ENCODE assay signal across 28 mouse cellular contexts in the genomic region with DNA sequence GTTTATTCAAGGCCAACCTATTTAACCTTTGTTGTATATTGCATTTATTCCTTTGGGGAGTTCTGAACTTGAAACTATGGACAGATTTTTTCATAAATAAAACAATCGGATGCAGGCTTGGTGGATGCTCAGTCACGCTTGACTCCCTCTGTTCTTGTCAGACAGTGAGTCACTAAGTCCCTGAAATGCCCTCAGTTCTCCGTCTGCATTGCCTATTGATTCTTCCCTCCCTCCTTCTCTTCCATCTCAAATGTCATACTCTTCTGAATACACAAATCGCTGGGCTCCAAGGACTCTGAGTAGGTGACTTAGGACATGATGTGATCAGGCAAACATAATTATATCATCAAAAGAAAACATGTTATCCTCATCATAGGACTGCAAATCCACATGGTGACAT.
A peak's percentile ranks its signal among the peaks of the same experiment; 100 is the strongest.
DNase-seq lines count a peak whose midpoint lies in the region; ATAC-seq and TF ChIP-seq lines count a peak whose summit lies in the region.
"Had no signal": no experiment of that assay in that cellular context is flagged by ENCODE, and none has a peak within 500 bp of the region (broad histone marks: within the 10 kb centered on the region; RNA-seq: fewer than 3 reads in every experiment).

No protein-coding gene starts in this region.

- DNase-seq in hindbrain, postnatal 0 days (ENCODE audit: low spot score): no peak
- DNase-seq in lung, postnatal 0 days (ENCODE audit: low spot score): no peak
- DNase-seq in MN1 (ENCODE audit: low spot score): peak; percentile 23
- DNase-seq in Muller cell, postnatal 12 days (ENCODE audit: inconsistent ontology term): peak; percentile 9
- no peak for DNase-seq in adrenal gland, adult 18-20 months (ENCODE audit: low spot score in 2 of 2)
- DNase-seq: adrenal gland, adult 2 months; adrenal gland, postnatal 14 days; cerebellum, adult 2 months; cerebellum, adult 9-11 months; cerebellum, postnatal 25 days; forebrain, postnatal 0 days; gastrocnemius, adult 2 months; gastrocnemius, postnatal 14 days; heart, adult 11 months; heart, postnatal 10 days; heart, postnatal 36 days had no signal

- no peak overlapping the region for H3K4me2 ChIP-seq in hindbrain, embryonic 15.5 days
- H3K4me2 ChIP-seq in hindbrain, postnatal 0 days (ENCODE audit: low read depth, low read length): no peak overlapping the region
- no peak overlapping the region for H3K4me2 ChIP-seq in lung, embryonic 16.5 days (ENCODE audit: low read depth, low read length)
- no peak overlapping the region for H3K4me2 ChIP-seq in lung, postnatal 0 days (replicated peaks; ENCODE audit: low read depth, low read length)
- no peak overlapping the region for H3K4me2 ChIP-seq in heart, embryonic 12.5 days
- H3K4me2 ChIP-seq: embryonic facial prominence, embryonic 12.5 days; embryonic facial prominence, embryonic 15.5 days; heart, embryonic 11.5 days; heart, embryonic 15.5 days; hindbrain, embryonic 14.5 days; intestine, embryonic 15.5 days had no signal

- 52% methylated on average over 4 of the region's 4 CpGs for WGBS in hindbrain, embryonic 15.5 days
- WGBS in hindbrain, postnatal 0 days: 57% methylated on average over 4 of the region's 4 CpGs
- 59% methylated on average over 4 of the region's 4 CpGs for WGBS in lung, embryonic 16.5 days
- 58% methylated on average over 4 of the region's 4 CpGs for WGBS in lung, postnatal 0 days
- 82% methylated on average over 4 of the region's 4 CpGs for WGBS in heart, embryonic 12.5 days

- TF ChIP-seq CTCF in hindbrain, postnatal 0 days (IDR thresholded peaks at IDR 0.05; ENCODE audit: low read depth): no peak
- no peak for TF ChIP-seq CTCF in lung, postnatal 0 days (IDR thresholded peaks at IDR 0.05)

- no peak overlapping the region for H3K4me3 ChIP-seq in hindbrain, embryonic 15.5 days
- H3K4me3 ChIP-seq in hindbrain, postnatal 0 days (ENCODE audit: low read length): no peak overlapping the region
- no peak overlapping the region for H3K4me3 ChIP-seq in lung, embryonic 16.5 days (ENCODE audit: low read length)
- H3K4me3 ChIP-seq in lung, postnatal 0 days (ENCODE audit: low read depth, low read length): no peak overlapping the region
- H3K4me3 ChIP-seq in heart, embryonic 12.5 days: no peak overlapping the region
- H3K4me3 ChIP-seq: embryonic facial prominence, embryonic 12.5 days; embryonic facial prominence, embryonic 15.5 days; gastrocnemius, adult 2 months; heart, embryonic 15.5 days; intestine, embryonic 15.5 days had no signal

- H3K4me1 ChIP-seq in hindbrain, embryonic 15.5 days (replicated peaks): no peaks in the 10 kb centered on the region
- no peaks in the 10 kb centered on the region for H3K4me1 ChIP-seq in hindbrain, postnatal 0 days (ENCODE audit: insufficient read depth, low read length)
- peaks cover 3% of the 10 kb centered on the region for H3K4me1 ChIP-seq in lung, embryonic 16.5 days (replicated peaks; ENCODE audit: control insufficient read depth, insufficient read depth, low read length)
- no peaks in the 10 kb centered on the region for H3K4me1 ChIP-seq in lung, postnatal 0 days (ENCODE audit: insufficient read depth, low read depth, low read length)
- no peaks in the 10 kb centered on the region for H3K4me1 ChIP-seq in heart, embryonic 12.5 days (replicated peaks)
- H3K4me1 ChIP-seq: embryonic facial prominence, embryonic 12.5 days; embryonic facial prominence, embryonic 15.5 days; heart, embryonic 15.5 days; intestine, embryonic 15.5 days had no signal

- 0 out of 2 replicates have a peak overlapping the region, but pooled peaks have one; percentile 27 for H3K27ac ChIP-seq in hindbrain, embryonic 15.5 days (replicated peaks)
- H3K27ac ChIP-seq in hindbrain, postnatal 0 days: no peak overlapping the region
- H3K27ac ChIP-seq in lung, embryonic 16.5 days (ENCODE audit: low read length): 0 out of 2 replicates have a peak overlapping the region, but pooled peaks have one; percentile 4
- H3K27ac ChIP-seq in lung, postnatal 0 days (ENCODE audit: low read length): no peak overlapping the region
- no peak overlapping the region for H3K27ac ChIP-seq in heart, embryonic 12.5 days (ENCODE audit: poor library complexity, severe bottlenecking)
- H3K27ac ChIP-seq: embryonic facial prominence, embryonic 12.5 days; embryonic facial prominence, embryonic 15.5 days; gastrocnemius, adult 2 months; heart, embryonic 15.5 days; hindbrain, embryonic 14.5 days; intestine, embryonic 15.5 days had no signal

- no peak for TF ChIP-seq EP300 in lung, postnatal 0 days (IDR thresholded peaks at IDR 0.05)

- H3K36me3 ChIP-seq in hindbrain, embryonic 15.5 days: no peaks in the 10 kb centered on the region
- H3K36me3 ChIP-seq in hindbrain, postnatal 0 days (ENCODE audit: insufficient read depth, low read length): no peaks in the 10 kb centered on the region
- peaks cover 6% of the 10 kb centered on the region; the same call in 1 of the 2 replicates for H3K36me3 ChIP-seq in lung, embryonic 16.5 days (ENCODE audit: control insufficient read depth, insufficient read depth, low read length)
- no peaks in the 10 kb centered on the region for H3K36me3 ChIP-seq in lung, postnatal 0 days (ENCODE audit: insufficient read depth, low read length)
- peaks cover 20% of the 10 kb centered on the region; the same call in 1 of the 2 replicates for H3K36me3 ChIP-seq in heart, embryonic 12.5 days
- H3K36me3 ChIP-seq: embryonic facial prominence, embryonic 12.5 days; embryonic facial prominence, embryonic 15.5 days; heart, embryonic 15.5 days; intestine, embryonic 15.5 days had no signal

- no peaks in the 10 kb centered on the region for H3K9me3 ChIP-seq in hindbrain, embryonic 15.5 days
- no peaks in the 10 kb centered on the region for H3K9me3 ChIP-seq in hindbrain, postnatal 0 days (ENCODE audit: low read length)
- H3K9me3 ChIP-seq in lung, embryonic 16.5 days (ENCODE audit: control insufficient read depth, low read length): no peaks in the 10 kb centered on the region
- H3K9me3 ChIP-seq in lung, postnatal 0 days (ENCODE audit: low read length): no peaks in the 10 kb centered on the region
- H3K9me3 ChIP-seq in heart, embryonic 12.5 days (replicated peaks): no peaks in the 10 kb centered on the region
- H3K9me3 ChIP-seq: embryonic facial prominence, embryonic 12.5 days; embryonic facial prominence, embryonic 15.5 days; heart, embryonic 15.5 days; intestine, embryonic 15.5 days had no signal

- no peaks in the 10 kb centered on the region for H3K27me3 ChIP-seq in hindbrain, embryonic 15.5 days
- H3K27me3 ChIP-seq in hindbrain, postnatal 0 days (ENCODE audit: insufficient read depth, low read length): no peaks in the 10 kb centered on the region
- no peaks in the 10 kb centered on the region for H3K27me3 ChIP-seq in lung, embryonic 16.5 days (ENCODE audit: control insufficient read depth, insufficient read depth, low read depth, low read length)
- no peaks in the 10 kb centered on the region for H3K27me3 ChIP-seq in lung, postnatal 0 days (replicated peaks; ENCODE audit: insufficient read depth, low read length)
- H3K27me3 ChIP-seq in heart, embryonic 12.5 days (replicated peaks): no peaks in the 10 kb centered on the region
- H3K27me3 ChIP-seq: embryonic facial prominence, embryonic 12.5 days; embryonic facial prominence, embryonic 15.5 days; heart, embryonic 15.5 days; intestine, embryonic 15.5 days had no signal

- ATAC-seq in hindbrain, embryonic 15.5 days (ENCODE audit: low FRiP score, low read depth): no peak
- ATAC-seq in hindbrain, postnatal 0 days: no peak
- no peak for ATAC-seq in lung, embryonic 16.5 days (ENCODE audit: low read depth)
- ATAC-seq in lung, postnatal 0 days: no peak
- no peak for ATAC-seq in heart, embryonic 12.5 days (ENCODE audit: insufficient number of reproducible peaks, low FRiP score)
- ATAC-seq: CD4-positive, CD25-positive, alpha-beta regulatory T cell, adult 4 months; forebrain, embryonic 14.5 days; forebrain, postnatal 0 days; intestine, embryonic 15.5 days; Patski had no signal

- H3K9ac ChIP-seq in hindbrain, embryonic 15.5 days: no peak overlapping the region
- H3K9ac ChIP-seq in hindbrain, postnatal 0 days (replicated peaks; ENCODE audit: low read length): no peak overlapping the region
- H3K9ac ChIP-seq in lung, embryonic 16.5 days (ENCODE audit: low read length): no peak overlapping the region
- no peak overlapping the region for H3K9ac ChIP-seq in lung, postnatal 0 days (replicated peaks; ENCODE audit: low read depth)
- no peak overlapping the region for H3K9ac ChIP-seq in heart, embryonic 12.5 days
- H3K9ac ChIP-seq: embryonic facial prominence, embryonic 12.5 days; embryonic facial prominence, embryonic 15.5 days; forebrain, postnatal 0 days; heart, embryonic 15.5 days; hindbrain, embryonic 14.5 days; intestine, embryonic 15.5 days had no signal

Comparison
In these comparisons a context has a peak if more than half of its experiments do, and no peak if none do; other contexts are left out.
1. H3K27ac ChIP-seq: peak in hindbrain, embryonic 15.5 days (single experiment) and lung, embryonic 16.5 days (single experiment); none in hindbrain, postnatal 0 days (single experiment), lung, postnatal 0 days (single experiment) and heart, embryonic 12.5 days (single experiment).
2. DNase-seq: peak in MN1 (single experiment) and Muller cell, postnatal 12 days (single experiment); none in hindbrain, postnatal 0 days (single experiment), lung, postnatal 0 days (single experiment) and adrenal gland, adult 18-20 months (0 of 2).